Mouse (Mus musculus): ENCODE data around the gene Nagpa.

GRCm38 (mm10) chr16:5232982-5233381 lies 29.2 kb upstream of the Nagpa start:
- TF ChIP-seq EP300 (IDR thresholded peaks at IDR 0.05; ENCODE audit: insufficient read depth, low read depth, low read length) (no peak), CTCF (IDR thresholded peaks at IDR 0.05) (no peak)

All from heart, adult 2 months (tissue).